Mouse (Mus musculus) midbrain, embryonic 11.5 days (tissue): ENCODE measurements around the gene Trim9. TPM values are rescaled to one million over a fixed set of nuclear protein-coding genes. Genes with fewer than 3 reads are reported as not detected.
A peak's percentile ranks its signal among the peaks of the same experiment; 100 is the strongest.

Experiments
- ATAC-seq: fragments of 200-750 bp; cut with Nextera tagmentation; 2 replicates; pipeline ENCODE4 v1.8.0; 2017; ENCODE audit warnings: moderate TSS enrichment, moderate library complexity; ENCODE audit not compliant: low FRiP score
- DNase-seq: peaks from one replicate; pipeline ENCODE4 v3.0.0; 2015; ENCODE audit warnings: low spot score; ENCODE audit errors: missing footprints
- H3K27ac ChIP-seq: fragments of 300-500 bp; sonication (generic); 2 replicates; pipeline ENCODE4 v1.5.1; 2014; ENCODE audit warnings: low read depth, low read length
- H3K27me3 ChIP-seq: fragments of 300-500 bp; sonication (generic); 2 replicates; pipeline ENCODE4 v1.6.1; 2014; ENCODE audit warnings: mild to moderate bottlenecking, low read length, moderate library complexity, mixed read lengths; ENCODE audit not compliant: control insufficient read depth, insufficient read depth
- H3K36me3 ChIP-seq: fragments of 300-500 bp; sonication (generic); 2 replicates; pipeline ENCODE4 v1.6.1; 2014; ENCODE audit warnings: mild to moderate bottlenecking, low read length, moderate library complexity, mixed read lengths; ENCODE audit not compliant: control insufficient read depth, insufficient read depth
- H3K4me1 ChIP-seq: fragments of 300-500 bp; sonication (generic); 2 replicates; pipeline ENCODE4 v1.6.1; 2014; ENCODE audit warnings: low read length; ENCODE audit not compliant: control insufficient read depth, insufficient read depth
- H3K4me2 ChIP-seq: fragments of 300-500 bp; sonication (generic); 2 replicates; pipeline ENCODE4 v1.6.1; 2014; ENCODE audit warnings: mild to moderate bottlenecking, moderate library complexity
- H3K4me3 ChIP-seq: fragments of 300-500 bp; sonication (generic); 2 replicates; pipeline ENCODE4 v1.5.1; 2014; ENCODE audit warnings: low read depth, low read length
- H3K9ac ChIP-seq: fragments of 300-500 bp; sonication (generic); 2 replicates; pipeline ENCODE4 v1.6.1; 2014; ENCODE audit warnings: low read length
- H3K9me3 ChIP-seq: fragments of 300-500 bp; sonication (generic); 2 replicates; pipeline ENCODE4 v1.6.1; 2016; ENCODE audit warnings: low read length; ENCODE audit not compliant: control insufficient read depth
- WGBS: fragments of 180-500 bp; shearing (Covaris S2); extraction: QIAGEN DNeasy Blood & Tissue Kit; methylation state at CpG from one replicate; pipeline ENCODE4 v1.1.7; 2014; 5-methylcytosine and 5-hydroxymethylcytosine counted together
- polyA plus RNA-seq: library from polyadenylated mRNA; unstranded; fragments of >200 nt; fragmentation: Nextera tagmentation; extraction: Ambion mirVana; gene quantifications from 2 replicates; pipeline ENCODE4 v1.2.1, GENCODE M21; 2014

Trim9 gene
- polyA plus RNA-seq = 26.8 and 28.4 TPM in 2 replicates

DNA sequence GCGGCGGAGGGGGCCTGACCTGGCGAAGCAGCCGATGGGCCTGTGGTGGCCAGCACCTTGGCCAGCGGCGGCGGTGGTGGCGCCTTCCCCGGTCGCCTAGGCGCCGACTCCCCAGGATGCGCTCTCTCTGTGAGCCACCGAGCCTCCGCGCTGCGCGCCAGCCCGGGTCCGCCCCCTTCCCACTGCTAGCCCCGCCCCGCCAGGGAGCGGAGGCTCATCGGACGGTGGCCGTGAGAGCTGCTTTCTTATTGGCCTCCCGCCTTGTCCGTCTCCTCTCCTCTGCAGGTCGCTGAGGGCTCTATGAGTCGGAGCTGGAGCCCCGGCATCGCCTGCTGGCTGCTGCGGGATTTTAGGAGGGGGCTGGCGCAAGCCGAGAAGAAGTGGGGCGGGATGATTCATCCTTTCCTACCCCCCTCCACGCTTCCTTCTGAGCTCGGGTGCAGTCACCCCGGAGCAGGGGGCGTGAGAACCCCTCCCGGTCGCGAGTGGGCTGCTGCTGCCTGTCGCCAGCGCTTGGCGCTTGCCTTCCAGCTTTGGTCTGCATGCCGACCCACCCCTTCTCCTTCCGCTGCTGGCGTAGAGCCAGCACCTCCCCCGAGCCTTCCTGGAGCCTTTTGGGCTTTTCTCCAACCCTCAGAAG lies at the start of gene Trim9:
Trim9 (minus strand) TSS at position 413 of the 640 bp plus-strand sequence.
- H3K9me3 ChIP-seq = no peaks in the 10 kb centered on the region
- peaks cover 17% of the 10 kb centered on the region for H3K4me1 ChIP-seq
- no peaks in the 10 kb centered on the region; the same call in 1 of the 2 replicates for H3K27me3 ChIP-seq
- H3K4me2 ChIP-seq = peak within 1 kb of the TSS; percentile 98
- peak within 1 kb of the TSS; percentile 90 for H3K27ac ChIP-seq
- no peaks in the 10 kb centered on the region for H3K36me3 ChIP-seq
- peak within 1 kb of the TSS; percentile 72 for H3K4me3 ChIP-seq
- peak; percentile 98 for ATAC-seq
- peak within 1 kb of the TSS; percentile 86 for H3K9ac ChIP-seq
- peak; percentile 99 for DNase-seq
- under 1% methylated on average over 46 of the region's 50 CpGs for WGBS

DNA sequence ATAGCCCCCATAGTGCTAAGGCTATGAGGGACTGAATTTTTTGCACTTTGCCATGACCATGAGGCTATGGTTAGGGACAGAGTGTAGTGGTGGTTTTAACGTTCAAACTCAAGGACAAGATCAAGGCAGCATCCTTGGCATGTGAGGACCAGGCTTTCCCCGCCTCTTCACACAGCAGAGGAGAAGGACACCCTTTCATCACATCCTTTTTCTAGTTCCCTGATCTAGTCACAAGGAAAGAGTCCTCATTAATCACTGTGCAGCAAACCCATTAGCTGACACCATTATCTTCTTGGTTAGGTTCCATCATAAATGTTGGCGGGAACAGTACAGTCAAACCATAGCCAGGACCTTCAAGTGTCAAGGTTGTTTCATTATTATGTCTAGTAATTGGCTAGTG lies 47.6 kb upstream of the Trim9 start:
- H3K9ac ChIP-seq = no peak overlapping the region
- no peaks in the 10 kb centered on the region for H3K36me3 ChIP-seq
- WGBS = 91% methylated on average over 3 of the region's 3 CpGs
- no peak overlapping the region for H3K27ac ChIP-seq
- no peak overlapping the region for H3K4me2 ChIP-seq
- no peaks in the 10 kb centered on the region for H3K27me3 ChIP-seq
- H3K4me3 ChIP-seq = no peak overlapping the region
- ATAC-seq (no peak), DNase-seq (no peak)
- H3K9me3 ChIP-seq = no peaks in the 10 kb centered on the region
- H3K4me1 ChIP-seq = no peaks in the 10 kb centered on the region

DNA sequence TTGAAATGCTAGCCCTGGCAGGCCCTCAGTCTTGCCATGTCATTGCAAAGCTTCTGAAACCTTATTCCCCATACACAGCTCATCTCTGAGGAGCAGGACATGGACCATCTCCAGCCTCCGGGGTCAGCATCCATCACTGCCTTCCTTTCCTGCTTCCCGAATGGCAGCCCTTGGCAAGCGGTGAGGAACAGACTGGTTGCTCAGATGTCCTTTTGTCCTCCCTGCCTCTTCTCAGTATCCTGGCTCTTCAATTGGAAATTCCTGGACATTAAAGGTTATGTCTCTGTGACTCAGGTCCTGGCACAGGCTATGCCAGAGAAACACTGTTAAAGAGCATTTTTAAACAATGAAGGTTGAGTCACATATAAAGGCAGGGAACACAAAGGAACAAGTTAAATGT lies 43.8 kb upstream of the Trim9 start:
- Histone ChIP-seq H3K4me2 (no peak overlapping the region), H3K9me3 (no peaks in the 10 kb centered on the region), H3K4me3 (no peak overlapping the region), H3K9ac (no peak overlapping the region), H3K27ac (no peak overlapping the region), H3K27me3 (no peaks in the 10 kb centered on the region), H3K4me1 (no peaks in the 10 kb centered on the region), H3K36me3 (no peaks in the 10 kb centered on the region)
- ATAC-seq (no peak), DNase-seq (no peak)
- WGBS = 90% methylated on average over 3 of the region's 3 CpGs

DNA sequence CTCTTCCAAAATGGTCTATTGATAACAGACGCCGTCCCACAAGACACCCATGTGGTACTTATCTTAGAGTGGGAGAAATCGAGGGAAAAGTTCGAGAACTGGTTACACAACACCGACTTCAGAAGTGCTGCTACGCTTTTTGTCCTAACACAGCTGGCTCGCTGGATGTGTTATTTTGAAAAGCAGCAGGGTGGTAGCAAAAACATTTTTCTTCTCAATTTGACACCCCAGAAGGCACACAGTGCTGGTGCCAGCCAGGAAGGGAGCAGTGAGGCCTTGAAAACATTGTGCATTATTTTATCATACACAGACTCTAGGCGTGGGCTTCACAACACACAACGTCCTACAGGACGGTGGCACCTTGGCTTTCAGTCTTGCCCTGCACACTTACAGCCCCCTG lies 27.6 kb upstream of the Trim9 start:
- no peaks in the 10 kb centered on the region for H3K27me3 ChIP-seq
- ATAC-seq (no peak), DNase-seq (no peak)
- WGBS = 83% methylated on average over 10 of the region's 10 CpGs
- H3K4me1 ChIP-seq = no peaks in the 10 kb centered on the region
- H3K9ac ChIP-seq = no peak overlapping the region
- H3K9me3 ChIP-seq = no peaks in the 10 kb centered on the region
- H3K4me2 ChIP-seq = no peak overlapping the region
- H3K27ac ChIP-seq = no peak overlapping the region
- H3K36me3 ChIP-seq = no peaks in the 10 kb centered on the region
- H3K4me3 ChIP-seq = no peak overlapping the region

DNA sequence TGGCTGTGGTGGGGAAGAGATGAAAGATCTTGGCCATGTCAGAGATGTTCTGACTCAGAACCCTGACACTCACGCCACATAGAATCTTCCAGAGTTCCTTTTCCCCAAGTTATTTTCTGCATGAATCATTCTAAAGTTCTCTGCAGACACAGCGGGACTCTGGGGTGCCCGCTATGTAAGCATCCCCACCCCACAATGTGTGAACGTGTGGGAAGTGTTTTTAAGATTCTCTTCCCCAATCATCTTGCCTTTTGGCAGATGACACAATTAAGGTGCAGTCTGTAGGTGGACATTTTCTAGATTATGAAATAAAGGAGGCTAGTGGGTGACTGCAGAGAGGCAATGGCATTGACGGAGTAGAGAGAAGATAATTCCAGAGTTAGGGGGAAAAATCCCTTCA lies 25.5 kb upstream of the Trim9 start:
- 90% methylated on average over 5 of the region's 5 CpGs for WGBS
- no peaks in the 10 kb centered on the region for H3K27me3 ChIP-seq

DNA sequence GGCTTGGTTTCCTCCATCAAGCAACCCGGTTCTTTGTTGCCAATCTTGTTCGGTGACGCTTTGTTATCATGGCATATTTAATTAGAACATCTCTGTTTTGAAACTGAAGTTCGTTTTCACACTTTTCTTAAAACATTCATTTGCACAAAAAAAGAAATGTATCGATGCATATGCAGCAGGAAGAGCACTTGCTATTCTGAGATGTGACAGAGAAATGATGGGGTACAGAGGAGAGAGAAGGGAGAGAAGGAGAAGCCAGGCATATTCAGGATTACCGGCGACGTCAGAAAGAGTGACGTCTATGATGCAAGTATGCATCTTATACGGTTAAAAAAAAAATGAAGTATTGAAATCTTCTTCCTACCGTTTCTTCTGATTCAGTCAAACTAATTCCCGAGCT lies 21.9 kb upstream of the Trim9 start:
- no peaks in the 10 kb centered on the region for H3K9me3 ChIP-seq
- 91% methylated on average over 12 of the region's 12 CpGs for WGBS
- no peak overlapping the region for H3K4me2 ChIP-seq
- H3K27me3 ChIP-seq = no peaks in the 10 kb centered on the region
- no peak overlapping the region for H3K9ac ChIP-seq
- no peak overlapping the region for H3K4me3 ChIP-seq
- H3K4me1 ChIP-seq = peaks cover 18% of the 10 kb centered on the region
- DNase-seq (no peak), ATAC-seq (no peak)
- no peak overlapping the region for H3K27ac ChIP-seq
- no peaks in the 10 kb centered on the region for H3K36me3 ChIP-seq

More for the DNA sequence above, 25.5 kb upstream of the Trim9 start:
- no peak overlapping the region for H3K4me3 ChIP-seq
- H3K9ac ChIP-seq = no peak overlapping the region
- no peaks in the 10 kb centered on the region for H3K9me3 ChIP-seq
- ATAC-seq (no peak), DNase-seq (no peak)
- no peak overlapping the region for H3K27ac ChIP-seq
- H3K4me1 ChIP-seq = peaks cover 7% of the 10 kb centered on the region
- H3K36me3 ChIP-seq = no peaks in the 10 kb centered on the region
- H3K4me2 ChIP-seq = no peak overlapping the region

DNA sequence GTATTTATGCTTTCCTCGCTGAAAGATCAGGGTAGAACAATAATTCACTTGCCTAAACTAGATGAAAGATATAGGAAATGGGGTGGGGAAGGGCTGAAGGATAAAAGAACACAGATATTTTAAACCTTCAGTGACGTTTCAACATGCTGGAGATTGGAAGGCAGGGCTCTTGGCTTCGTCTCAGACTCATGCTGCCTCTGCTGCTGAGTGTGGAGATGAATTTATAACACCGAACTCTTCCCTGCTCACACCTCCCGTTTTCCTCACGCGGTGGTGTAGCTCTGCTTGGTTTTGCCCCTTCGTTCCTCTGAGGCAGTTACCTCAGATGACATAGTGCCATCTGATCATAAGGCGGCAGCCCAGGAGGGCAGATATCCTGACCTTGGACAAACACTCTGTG lies 21.4 kb upstream of the Trim9 start:
- ATAC-seq (no peak), DNase-seq (no peak)
- 82% methylated on average over 9 of the region's 9 CpGs for WGBS
- peak overlapping the region; percentile 6; the same call in 1 of the 2 replicates for H3K27ac ChIP-seq
- no peaks in the 10 kb centered on the region for H3K9me3 ChIP-seq
- H3K9ac ChIP-seq = no peak overlapping the region
- H3K27me3 ChIP-seq = no peaks in the 10 kb centered on the region
- no peak overlapping the region for H3K4me3 ChIP-seq
- H3K4me2 ChIP-seq = no peak overlapping the region
- H3K4me1 ChIP-seq = peaks cover 18% of the 10 kb centered on the region
- H3K36me3 ChIP-seq = no peaks in the 10 kb centered on the region

DNA sequence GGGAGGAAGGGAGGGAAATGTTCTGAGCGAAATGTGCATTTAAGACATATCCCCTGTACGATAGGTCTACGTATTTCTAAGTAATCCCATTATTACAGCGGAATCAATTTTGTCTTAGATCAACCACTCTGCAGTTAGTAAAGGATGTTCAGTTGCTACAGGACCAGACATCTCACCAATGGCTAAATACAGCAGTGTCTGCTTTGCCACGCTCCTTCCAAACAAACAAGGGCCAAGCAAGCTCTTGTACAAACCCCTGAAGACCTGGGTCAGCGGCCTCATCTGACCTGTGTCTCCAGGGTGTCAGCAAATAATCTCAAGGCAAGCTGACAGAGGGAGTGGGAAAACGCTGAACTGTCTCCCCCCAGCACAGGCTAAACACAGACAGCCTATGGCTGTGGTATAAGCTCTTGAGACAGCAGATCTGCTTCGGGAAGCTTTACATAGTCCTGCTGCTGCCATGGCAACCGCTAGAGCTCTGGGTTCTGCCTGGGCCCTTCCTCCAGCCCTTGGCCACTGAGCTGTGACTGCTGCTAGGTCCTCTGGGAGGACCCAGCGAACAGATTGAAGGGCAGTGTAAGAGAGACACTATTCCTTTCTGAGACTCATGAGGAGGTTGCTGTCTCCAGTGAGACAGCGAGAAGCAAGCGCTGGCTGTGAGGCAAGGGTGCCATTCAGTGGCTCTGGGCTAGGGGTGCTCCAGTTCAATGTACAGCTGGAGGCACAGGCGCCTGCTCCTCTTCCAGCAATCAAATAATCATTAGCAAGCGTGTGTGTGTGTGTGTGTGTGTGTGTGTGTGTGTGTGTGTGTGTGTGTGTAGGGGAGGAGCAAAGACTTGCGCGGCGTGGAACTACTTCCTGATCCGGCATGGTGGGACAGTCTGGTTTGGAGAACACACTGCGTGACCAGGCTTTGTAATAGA lies 20.2 kb upstream of the Trim9 start:
- H3K9ac ChIP-seq = peak overlapping the region; percentile 61
- no peaks in the 10 kb centered on the region for H3K36me3 ChIP-seq
- peak overlapping the region; percentile 94 for H3K27ac ChIP-seq
- H3K9me3 ChIP-seq = no peaks in the 10 kb centered on the region
- H3K4me3 ChIP-seq = peak overlapping the region; percentile 18
- H3K4me1 ChIP-seq = peaks cover 27% of the 10 kb centered on the region
- peak; percentile 97 for DNase-seq
- H3K4me2 ChIP-seq = peak overlapping the region; percentile 45
- no peaks in the 10 kb centered on the region for H3K27me3 ChIP-seq
- WGBS = 14% methylated on average over 19 of the region's 19 CpGs
- ATAC-seq = peak; percentile 99

DNA sequence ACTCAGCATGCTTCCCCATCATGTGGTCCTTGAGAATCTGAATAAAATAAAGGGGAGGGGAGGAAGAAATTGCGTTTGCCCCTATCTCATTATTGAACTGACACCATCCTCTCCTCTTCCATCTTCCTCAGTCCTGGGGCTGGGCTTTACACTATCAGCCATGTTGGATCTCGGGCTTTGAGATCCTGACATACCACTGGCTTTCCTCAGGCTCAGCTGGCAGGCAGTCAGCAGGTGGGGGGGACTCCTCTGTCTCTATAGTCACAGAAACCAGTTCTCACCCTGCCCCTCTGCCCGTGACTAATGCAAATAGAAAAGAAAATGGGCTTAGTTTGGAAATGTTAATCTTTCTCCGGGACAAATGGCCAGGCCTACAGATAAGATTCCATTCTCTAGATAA lies 15.6 kb upstream of the Trim9 start:
- Histone ChIP-seq H3K27ac (no peak overlapping the region), H3K4me2 (no peak overlapping the region), H3K36me3 (no peaks in the 10 kb centered on the region), H3K9me3 (no peaks in the 10 kb centered on the region), H3K9ac (no peak overlapping the region), H3K27me3 (no peaks in the 10 kb centered on the region), H3K4me1 (peaks cover 20% of the 10 kb centered on the region), H3K4me3 (no peak overlapping the region)
- DNase-seq (peak; percentile 87), ATAC-seq (peak; percentile 20; the same call in 1 of the 2 replicates)
- 15% methylated on average over 4 of the region's 4 CpGs for WGBS
